Comparison of ENCODE assay signal across 14 mouse cellular contexts in genomic region chr10:31467043-31467898, GRCm38 (mm10). TPM values are rescaled to one million over a fixed set of nuclear protein-coding genes. Genes with fewer than 3 reads are reported as not detected.
A peak's percentile ranks its signal among the peaks of the same experiment; 100 is the strongest.
DNase-seq lines count a peak whose midpoint lies in the region; ATAC-seq and TF ChIP-seq lines count a peak whose summit lies in the region.
"Had no signal": no experiment of that assay in that cellular context is flagged by ENCODE, and none has a peak within 500 bp of the region (broad histone marks: within the 10 kb centered on the region; RNA-seq: fewer than 3 reads in every experiment).

No protein-coding gene starts in this region.

- no peaks in the 10 kb centered on the region for H3K9me3 ChIP-seq in kidney, embryonic 16.5 days (ENCODE audit: low read length)
- H3K9me3 ChIP-seq: liver, embryonic 13.5 days; neural tube, embryonic 13.5 days had no signal

- no peaks in the 10 kb centered on the region for H3K79me3 ChIP-seq in C2C12 (ENCODE audit: low read depth)

- no peak for TF ChIP-seq CTCF in C2C12 (IDR thresholded peaks at IDR 0.05; ENCODE audit: control insufficient read depth, insufficient read depth, insufficient read length)

- no peaks in the 10 kb centered on the region for H3K36me3 ChIP-seq in kidney, embryonic 16.5 days (ENCODE audit: insufficient read depth, low read length)
- H3K36me3 ChIP-seq in C2C12 (ENCODE audit: control insufficient read depth, insufficient read depth): no peaks in the 10 kb centered on the region
- H3K36me3 ChIP-seq: liver, embryonic 13.5 days; neural tube, embryonic 13.5 days had no signal

- H3K4me1 ChIP-seq in kidney, embryonic 16.5 days (ENCODE audit: insufficient read depth, low read length): 0 out of 2 replicates have a peak, but pooled peaks cover 3% of the 10 kb centered on the region
- H3K4me1 ChIP-seq: liver, embryonic 13.5 days; neural tube, embryonic 13.5 days had no signal

- no peak for DNase-seq in kidney, postnatal 10 days
- DNase-seq in embryo, embryonic 10 days (ENCODE audit: low spot score): peak; percentile 25
- DNase-seq in fibroblast of lung, adult 2 months (ENCODE audit: low read depth): peak; percentile 40
- no peak for DNase-seq in cerebellum, adult 9-10 months
- no peak for DNase-seq in MN1 (ENCODE audit: low spot score)
- DNase-seq: cerebellum, adult 8-10 months; liver, embryonic 13.5 days; midbrain, embryonic 14.5 days; right cerebral cortex, postnatal 14 days; thymus, postnatal 25 days had no signal

- H3K4me2 ChIP-seq in kidney, embryonic 16.5 days (replicated peaks; ENCODE audit: low read depth, low read length): no peak overlapping the region
- H3K4me2 ChIP-seq: liver, embryonic 13.5 days; neural tube, embryonic 13.5 days had no signal

- no peak overlapping the region for H3K27ac ChIP-seq in kidney, embryonic 16.5 days (ENCODE audit: low read length)
- H3K27ac ChIP-seq: liver, embryonic 13.5 days; neural tube, embryonic 13.5 days had no signal

- WGBS in kidney, embryonic 16.5 days: 32% methylated on average over 10 of the region's 10 CpGs

- peak overlapping the region; percentile 61 for H3ac ChIP-seq in C2C12 (ENCODE audit: control insufficient read depth, insufficient read length, low read depth)

- H3K27me3 ChIP-seq in kidney, embryonic 16.5 days (ENCODE audit: insufficient read depth, low read length): no peaks in the 10 kb centered on the region
- H3K27me3 ChIP-seq in C2C12 (ENCODE audit: control insufficient read depth, insufficient read depth, insufficient read length): no peaks in the 10 kb centered on the region
- H3K27me3 ChIP-seq: liver, embryonic 13.5 days; neural tube, embryonic 13.5 days had no signal

- ATAC-seq in kidney, embryonic 16.5 days (ENCODE audit: low FRiP score, low TSS enrichment): peak; percentile 61

- H3K79me2 ChIP-seq in C2C12 (ENCODE audit: control insufficient read depth, insufficient read depth): no peaks in the 10 kb centered on the region

- no peak overlapping the region for H3K4me3 ChIP-seq in kidney, embryonic 16.5 days (ENCODE audit: low read length)
- H3K4me3 ChIP-seq in C2C12 (ENCODE audit: insufficient read depth, poor library complexity, severe bottlenecking): no peak overlapping the region
- H3K4me3 ChIP-seq: erythroblast, embryonic 14.5 days; liver, embryonic 13.5 days; neural tube, embryonic 13.5 days had no signal

- no peak overlapping the region for H3K9ac ChIP-seq in kidney, embryonic 16.5 days (replicated peaks; ENCODE audit: low read length)
- H3K9ac ChIP-seq: liver, embryonic 13.5 days; neural tube, embryonic 13.5 days had no signal

TF ChIP-seq in C2C12, 6 proteins besides CTCF, POLR2A, EP300 and RAD21:
- TF ChIP-seq FOSL1 (IDR thresholded peaks at IDR 0.05; ENCODE audit: insufficient read depth, low read length, poor library complexity, severe bottlenecking): peak; percentile 47
- no peak for TF ChIP-seq MYOG (IDR thresholded peaks at IDR 0.05; ENCODE audit: control insufficient read depth, extremely low read depth, insufficient read length)
- TF ChIP-seq USF1 (IDR thresholded peaks at IDR 0.05; ENCODE audit: low read depth): peak; percentile 3
- TF ChIP-seq CEBPB (IDR thresholded peaks at IDR 0.05; ENCODE audit: low read depth): no peak
- peak; percentile 69 for TF ChIP-seq MAX (IDR thresholded peaks at IDR 0.05)
- TF ChIP-seq MYOD1 (IDR thresholded peaks at IDR 0.05; ENCODE audit: control insufficient read depth, insufficient read length, low read depth): no peak
TF ChIP-seq in C2C12: peak in this region for 3.

RNA-seq across cellular contexts. Expression of gene Tpd52l1, which starts 21.5 kb away (rescaled TPM):
- polyA plus RNA-seq in kidney, embryonic 16.5 days (2015; fragmentation: Nextera tagmentation; extraction: Ambion mirVana): 31.7 and 35.8 TPM in 2 replicates
- 60.9 TPM for polyA plus RNA-seq in C2C12 (2012; fragmentation: generic; extraction: Trizol)
- polyA plus RNA-seq: erythroblast, embryonic 14.5 days had no signal

Comparison
In these comparisons a context has a peak if more than half of its experiments do, and no peak if none do; other contexts are left out.
1. DNase-seq: peak in embryo, embryonic 10 days (single experiment) and fibroblast of lung, adult 2 months (single experiment); none in kidney, postnatal 10 days (single experiment), cerebellum, adult 9-10 months (single experiment) and MN1 (single experiment).